Mouse (Mus musculus): ENCODE measurements at regions not wholly inside any gene's neighbourhood (a gene's known extent, or its start where the extent isn't known, plus 50 kb on each side); places are given as distances from the start of the nearest gene placed in this dataset.

- TF ChIP-seq POLR2A (IDR thresholded peaks at IDR 0.05; ENCODE audit: insufficient read depth, low read length), result no peak
- no peak for TF ChIP-seq CTCF (IDR thresholded peaks at IDR 0.05; ENCODE audit: low read depth, low read length)
- TF ChIP-seq EP300 (IDR thresholded peaks at IDR 0.05; ENCODE audit: insufficient read depth, low read depth, low read length), result no peak
Measured at GRCm38 (mm10) chr7:65235701-65236100, 79.3 kb upstream of the Fam189a1 start.
